Mouse (Mus musculus) hindbrain, postnatal 0 days (tissue): ENCODE measurements around the gene Dnaic2. TPM values are rescaled to one million over a fixed set of nuclear protein-coding genes. Genes with fewer than 3 reads are reported as not detected.

ENCODE experiments used
- ATAC-seq: fragments of 200-750 bp; cut with Nextera tagmentation; 2 replicates; pipeline ENCODE4 v1.8.0; 2017; ENCODE audit warnings: mild to moderate bottlenecking, moderate TSS enrichment, moderate library complexity
- DNase-seq: peaks from one replicate; pipeline ENCODE4 v3.0.0-alpha.2; 2015; ENCODE audit warnings: low spot score
- H3K27ac ChIP-seq: fragments of 300-500 bp; sonication (generic); 2 replicates; pipeline ENCODE4 v1.5.1; 2014; ENCODE audit warnings: mild to moderate bottlenecking
- H3K27me3 ChIP-seq: fragments of 300-500 bp; sonication (generic); 2 replicates; pipeline ENCODE4 v1.6.1; 2014; ENCODE audit warnings: low read length, mixed read lengths; ENCODE audit not compliant: insufficient read depth
- H3K36me3 ChIP-seq: fragments of 300-500 bp; sonication (generic); 2 replicates; pipeline ENCODE4 v1.6.1; 2014; ENCODE audit warnings: low read length, mixed read lengths; ENCODE audit not compliant: insufficient read depth
- H3K4me1 ChIP-seq: fragments of 300-500 bp; sonication (generic); 2 replicates; pipeline ENCODE4 v1.6.1; 2014; ENCODE audit warnings: antibody characterized with exemption, low read length, mixed read lengths; ENCODE audit not compliant: insufficient read depth
- H3K4me2 ChIP-seq: fragments of 300-500 bp; sonication (generic); 2 replicates; pipeline ENCODE4 v1.6.1; 2014; ENCODE audit warnings: low read depth, mild to moderate bottlenecking, low read length, moderate library complexity, mixed read lengths
- H3K4me3 ChIP-seq: fragments of 300-500 bp; sonication (generic); 2 replicates; pipeline ENCODE4 v1.5.1; 2014; ENCODE audit warnings: low read length
- H3K9ac ChIP-seq: fragments of 300-500 bp; sonication (generic); replicated peaks from 2 replicates; pipeline ENCODE4 v1.6.1; 2014; ENCODE audit warnings: mild to moderate bottlenecking, low read length, moderate library complexity, mixed read lengths
- H3K9me3 ChIP-seq: fragments of 300-500 bp; sonication (generic); 2 replicates; pipeline ENCODE4 v1.6.1; 2016; ENCODE audit warnings: low read length, mixed read lengths
- CTCF ChIP-seq: IDR thresholded peaks from 2 replicates; pipeline ENCODE4 v1.5.1; 2016; ENCODE audit warnings: antibody characterized with exemption, control low read depth, low read depth
- WGBS: fragments of 180-500 bp; shearing (Covaris S2); extraction: QIAGEN DNeasy Blood & Tissue Kit; methylation state at CpG from one replicate; pipeline ENCODE4 v1.1.7; 2014; 5-methylcytosine and 5-hydroxymethylcytosine counted together
- polyA plus RNA-seq: library from polyadenylated mRNA; unstranded; fragments of >200 nt; fragmentation: Nextera tagmentation; extraction: Ambion mirVana; gene quantifications from 2 replicates; pipeline ENCODE4 v1.2.1, GENCODE M21; 2015
- total RNA-seq: library from RNA; depleted of rRNA; stranded (reverse); fragments of >200 nt; gene quantifications from 2 replicates; pipeline ENCODE4 v1.2.3, GENCODE M21; 2014

Gene Dnaic2
- total and polyA plus RNA-seq, 2 experiments from 2014 or later, result 3.2 to 5.1 TPM

- Histone ChIP-seq H3K4me3 (no peak overlapping the region), H3K27ac (no peak overlapping the region), H3K4me2 (no peak overlapping the region), H3K9ac (no peak overlapping the region), H3K4me1 (no peaks in the 10 kb centered on the region), H3K9me3 (no peaks in the 10 kb centered on the region), H3K36me3 (no peaks in the 10 kb centered on the region), H3K27me3 (no peaks in the 10 kb centered on the region)
- no peak for ATAC-seq
- no peak for TF ChIP-seq CTCF
- WGBS, result 28% methylated on average over 10 of the region's 10 CpGs
- DNase-seq, result peak; percentile 31
Observed at GRCm38 (mm10) chr11:114740598-114740997, 13.4 kb downstream of the Dnaic2 start.

- Histone ChIP-seq H3K4me1 (no peaks in the 10 kb centered on the region), H3K9me3 (no peaks in the 10 kb centered on the region), H3K27ac (no peak overlapping the region), H3K27me3 (no peaks in the 10 kb centered on the region), H3K9ac (no peak overlapping the region), H3K4me2 (no peak overlapping the region), H3K4me3 (no peak overlapping the region), H3K36me3 (no peaks in the 10 kb centered on the region)
- no peak for TF ChIP-seq CTCF
- ATAC-seq (no peak), DNase-seq (no peak)
- WGBS, result 12% methylated on average over 6 of the region's 6 CpGs
Observed at GRCm38 (mm10) chr11:114741451-114741850, 14.2 kb downstream of the Dnaic2 start.

GRCm38 (mm10) chr11:114745134-114745533 lies 17.9 kb downstream of the Dnaic2 start:
- 0% methylated on average over 12 of the region's 12 CpGs for WGBS
- peak; percentile 99 for TF ChIP-seq CTCF
- Histone ChIP-seq H3K27me3 (no peaks in the 10 kb centered on the region), H3K4me1 (no peaks in the 10 kb centered on the region), H3K4me3 (no peak overlapping the region), H3K36me3 (no peaks in the 10 kb centered on the region), H3K9ac (no peak overlapping the region), H3K9me3 (no peaks in the 10 kb centered on the region), H3K4me2 (peak overlapping the region; percentile 48), H3K27ac (no peak overlapping the region)
- peak; percentile 82 for ATAC-seq
- DNase-seq, result peak; percentile 95

DNA sequence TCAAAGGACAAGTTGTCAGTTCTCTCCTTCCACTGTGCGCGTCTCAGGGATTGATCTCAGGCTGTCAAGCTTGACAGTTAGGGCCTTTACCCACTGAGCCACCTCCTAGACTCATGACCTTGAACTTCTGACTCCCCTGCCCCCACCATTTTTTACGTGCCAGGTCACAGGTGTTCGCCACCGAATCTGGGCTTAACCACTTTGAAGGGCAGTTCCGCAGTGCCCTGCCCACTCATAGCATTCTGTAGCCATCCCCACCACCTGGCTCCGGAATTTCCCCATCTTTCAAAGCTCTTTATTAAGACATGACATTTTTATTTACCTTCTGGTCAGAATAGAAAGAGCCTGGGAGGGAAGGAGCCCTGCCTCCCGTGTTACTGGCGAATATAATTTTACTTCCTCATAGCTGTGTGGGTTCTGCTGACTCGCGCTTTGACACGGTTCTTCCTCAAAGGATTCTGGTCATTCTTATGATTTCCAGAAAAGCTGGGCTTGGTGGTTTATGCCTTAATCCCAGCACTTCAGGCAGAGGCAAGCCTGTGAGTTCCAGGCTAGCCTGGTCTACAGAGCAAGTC lies 20.4 kb downstream of the Dnaic2 start:
- ATAC-seq, result no peak
- no peaks in the 10 kb centered on the region for H3K9me3 ChIP-seq
- 87% methylated on average over 12 of the region's 12 CpGs for WGBS
- TF ChIP-seq CTCF, result no peak
- H3K4me1 ChIP-seq, result no peaks in the 10 kb centered on the region
- no peak overlapping the region for H3K9ac ChIP-seq
- no peak overlapping the region for H3K4me2 ChIP-seq
- H3K36me3 ChIP-seq, result no peaks in the 10 kb centered on the region
- H3K27me3 ChIP-seq, result no peaks in the 10 kb centered on the region
- no peak overlapping the region for H3K4me3 ChIP-seq
- no peak overlapping the region for H3K27ac ChIP-seq
- no peak for DNase-seq

DNA sequence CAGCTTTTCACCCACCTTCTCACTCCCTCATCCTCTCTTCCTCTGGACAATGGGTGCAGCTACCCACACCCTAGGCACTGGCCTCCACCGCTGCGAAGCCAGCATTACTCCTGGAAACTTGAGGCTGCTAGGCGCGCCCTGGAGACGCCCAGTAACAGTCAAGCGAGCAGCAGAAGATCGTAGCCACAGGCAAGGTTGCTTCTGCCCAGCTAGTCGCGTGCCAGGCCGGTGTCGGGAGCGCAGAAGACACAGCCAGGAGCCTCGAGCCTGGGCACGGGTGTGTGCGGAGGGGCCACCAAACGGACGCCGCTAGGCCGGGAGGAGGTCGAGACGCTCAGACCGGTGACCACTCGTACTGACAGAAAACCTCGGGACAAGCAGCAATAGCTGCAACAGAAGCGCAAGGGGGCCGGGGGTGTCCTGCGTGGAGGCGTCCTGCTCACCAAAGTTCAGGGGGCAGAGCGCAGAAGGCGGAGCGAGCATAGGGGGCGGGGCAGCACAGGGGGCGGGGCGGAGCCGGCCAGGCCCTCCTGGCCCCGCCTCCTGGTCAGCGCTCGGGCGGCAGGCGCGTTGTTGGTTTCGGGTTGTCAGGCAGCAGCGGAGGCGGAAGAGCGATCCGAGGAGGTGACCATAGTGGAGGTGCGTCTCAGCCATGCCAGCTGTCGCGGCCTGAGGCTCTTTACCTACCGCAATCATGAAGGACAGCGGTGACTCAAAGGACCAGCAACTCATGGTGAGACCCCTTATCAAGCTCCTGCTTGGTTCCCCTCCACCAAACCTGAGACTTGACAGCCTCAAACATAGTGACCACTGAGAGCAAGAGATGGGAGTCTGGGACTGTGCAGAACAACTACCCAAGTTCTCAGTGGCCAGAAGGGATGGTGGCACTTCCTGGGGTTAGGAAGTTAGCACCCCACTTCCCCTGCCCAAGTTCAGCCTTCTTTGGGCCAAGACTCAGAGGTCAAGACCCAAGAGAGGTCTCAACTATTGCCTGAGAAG lies 37.9 kb downstream of the Dnaic2 start, which contains the start of gene Kif19a:
Gene Kif19a (plus strand): TSS at position 569 of the 999 bp plus-strand sequence.
- peak within 1 kb of the TSS; percentile 46 for H3K4me3 ChIP-seq
- 3% methylated on average over 51 of the region's 51 CpGs for WGBS
- DNase-seq, result peak; percentile 52

GRCm38 (mm10) chr11:114769911-114770310 lies 42.7 kb downstream of the Dnaic2 start:
- peaks cover 8% of the 10 kb centered on the region; the same call in 1 of the 2 replicates for H3K27me3 ChIP-seq
- no peak overlapping the region for H3K27ac ChIP-seq
- H3K36me3 ChIP-seq, result no peaks in the 10 kb centered on the region
- H3K4me2 ChIP-seq, result no peak overlapping the region
- no peak overlapping the region for H3K9ac ChIP-seq
- H3K9me3 ChIP-seq, result no peaks in the 10 kb centered on the region
- WGBS, result 27% methylated on average over 6 of the region's 6 CpGs
- H3K4me3 ChIP-seq, result no peak overlapping the region
- ATAC-seq, result peak; percentile 80
- H3K4me1 ChIP-seq, result no peaks in the 10 kb centered on the region; the same call in 1 of the 2 replicates
- no peak for TF ChIP-seq CTCF
- no peak for DNase-seq

More for the DNA sequence above, 37.9 kb downstream of the Dnaic2 start, which contains the start of gene Kif19a:
- Histone ChIP-seq H3K27me3 (peaks cover 8% of the 10 kb centered on the region; the same call in 1 of the 2 replicates), H3K27ac (no peak within 1 kb of the TSS), H3K9ac (peak within 1 kb of the TSS; percentile 43), H3K4me2 (peak within 1 kb of the TSS; percentile 90), H3K36me3 (no peaks in the 10 kb centered on the region), H3K4me1 (no peaks in the 10 kb centered on the region), H3K9me3 (no peaks in the 10 kb centered on the region)
- ATAC-seq, result peak; percentile 72; the same call in 1 of the 2 replicates
- TF ChIP-seq CTCF, result no peak
